Mouse (Mus musculus) embryonic facial prominence, embryonic 14.5 days (tissue): ENCODE measurements at regions not wholly inside any gene's neighbourhood (a gene's known extent, or its start where the extent isn't known, plus 50 kb on each side); places are given as distances from the start of the nearest gene placed in this dataset.

Experiments used
- ATAC-seq: fragments of 200-750 bp; cut with Nextera tagmentation; 2 replicates; pipeline ENCODE4 v1.8.0; 2017; ENCODE audit warnings: low read depth, moderate number of reproducible peaks, moderate TSS enrichment
- DNase-seq: peaks from one replicate; pipeline ENCODE4 v3.0.0-alpha.2; 2015; ENCODE audit warnings: low spot score
- H3K27ac ChIP-seq: fragments of 300-500 bp; sonication (generic); replicated peaks from 2 replicates; pipeline ENCODE4 v1.5.1; 2014; ENCODE audit warnings: low read depth, mild to moderate bottlenecking, low read length, moderate library complexity
- H3K27me3 ChIP-seq: fragments of 300-500 bp; sonication (generic); replicated peaks from 2 replicates; pipeline ENCODE4 v1.6.1; 2014; ENCODE audit warnings: low read length; ENCODE audit not compliant: control insufficient read depth, insufficient read depth
- H3K36me3 ChIP-seq: fragments of 300-500 bp; sonication (generic); 2 replicates; pipeline ENCODE4 v1.6.1; 2014; ENCODE audit warnings: low read length, mixed read lengths; ENCODE audit not compliant: control insufficient read depth, insufficient read depth
- H3K4me1 ChIP-seq: fragments of 300-500 bp; sonication (generic); 2 replicates; pipeline ENCODE4 v1.6.1; 2014; ENCODE audit warnings: antibody characterized with exemption, low read length; ENCODE audit not compliant: control insufficient read depth, insufficient read depth
- H3K4me2 ChIP-seq: fragments of 300-500 bp; sonication (generic); 2 replicates; pipeline ENCODE4 v1.6.1; 2014; ENCODE audit warnings: low read depth, mild to moderate bottlenecking, low read length, moderate library complexity, mixed read lengths
- H3K4me3 ChIP-seq: fragments of 300-500 bp; sonication (generic); 2 replicates; pipeline ENCODE4 v1.5.1; 2014; ENCODE audit warnings: low read depth, mild to moderate bottlenecking, low read length
- H3K9ac ChIP-seq: fragments of 300-500 bp; sonication (generic); 2 replicates; pipeline ENCODE4 v1.6.1; 2014; ENCODE audit warnings: low read depth, mild to moderate bottlenecking, low read length, moderate library complexity, mixed read lengths
- H3K9me3 ChIP-seq: fragments of 300-500 bp; sonication (generic); 2 replicates; pipeline ENCODE4 v1.6.1; 2016; ENCODE audit warnings: low read length; ENCODE audit not compliant: control insufficient read depth
- WGBS: fragments of 180-500 bp; shearing (Covaris S2); extraction: QIAGEN DNeasy Blood & Tissue Kit; methylation state at CpG from one replicate; pipeline ENCODE4 v1.1.7; 2014; 5-methylcytosine and 5-hydroxymethylcytosine counted together

DNA sequence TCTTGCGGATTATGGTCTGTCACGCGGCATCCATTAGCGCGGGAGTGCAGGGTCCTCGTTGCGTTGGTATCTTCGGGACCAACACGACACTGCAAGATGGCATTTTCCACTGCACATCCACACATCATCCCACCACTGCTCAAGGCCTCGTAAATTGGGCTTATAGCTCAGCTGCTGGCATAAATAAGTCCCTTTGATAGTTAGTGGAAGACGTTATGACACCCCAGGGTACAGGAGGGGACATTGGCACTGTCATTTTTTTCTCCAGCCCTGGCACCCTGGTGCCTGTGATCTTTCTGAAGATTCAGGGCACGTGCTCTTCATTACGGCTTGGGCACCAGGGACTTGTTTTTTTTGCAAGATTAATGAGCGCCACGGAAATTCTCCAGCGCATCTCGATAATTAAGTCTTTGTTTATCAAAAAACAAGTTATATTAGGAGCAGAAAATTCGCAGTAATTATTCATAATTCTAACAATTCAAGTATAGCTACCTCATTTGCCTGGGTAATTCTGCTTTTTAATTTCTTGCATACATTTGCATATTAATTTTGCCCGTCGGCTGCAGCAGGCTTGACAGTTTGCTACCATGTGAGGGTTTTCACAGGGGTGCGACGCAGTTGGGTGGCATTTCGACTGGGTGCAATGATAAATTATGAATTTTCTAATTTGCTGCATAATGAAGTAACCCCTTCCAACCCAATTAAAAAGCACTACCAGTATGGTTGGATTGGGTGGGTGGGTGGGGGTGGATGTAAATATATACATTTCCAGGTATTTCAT lies 119.1 kb downstream of the Vrk1 start:
- Histone ChIP-seq H3K27me3 (no peaks in the 10 kb centered on the region), H3K4me1 (no peaks in the 10 kb centered on the region), H3K36me3 (no peaks in the 10 kb centered on the region), H3K4me2 (no peak overlapping the region), H3K9me3 (no peaks in the 10 kb centered on the region), H3K9ac (no peak overlapping the region), H3K27ac (no peak overlapping the region), H3K4me3 (no peak overlapping the region)
- ATAC-seq (no peak), DNase-seq (no peak)
- WGBS = 93% methylated on average over 23 of the region's 23 CpGs

DNA sequence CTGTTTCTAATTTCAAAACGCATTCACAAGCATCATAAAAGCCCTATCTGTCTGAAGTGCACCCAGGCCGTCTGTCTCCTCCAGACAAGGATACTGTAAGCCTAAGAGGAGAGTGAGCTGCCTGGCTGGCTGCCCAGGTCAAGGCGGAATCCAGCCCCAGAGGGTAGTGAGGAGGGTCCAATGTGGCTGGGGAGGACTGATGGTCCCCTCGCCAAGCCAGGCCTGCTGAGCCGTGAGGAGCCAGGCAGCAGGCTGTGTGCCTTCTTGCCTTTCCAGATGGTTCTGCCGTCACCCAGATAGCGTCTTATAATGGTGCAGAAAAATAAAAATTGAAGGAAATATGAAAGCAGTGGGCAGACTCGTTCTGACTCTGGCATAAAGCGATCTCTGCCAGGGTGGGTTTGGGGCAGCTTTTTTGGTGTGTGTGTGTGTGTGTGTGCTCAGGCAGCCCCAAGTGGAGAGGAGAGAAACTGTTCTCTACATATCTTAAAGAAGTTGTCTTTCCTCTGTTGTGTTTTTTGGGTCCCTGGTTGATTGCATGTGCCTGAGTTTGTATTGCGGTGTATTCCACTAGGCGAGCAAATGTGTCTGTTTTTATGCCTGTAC lies 120.1 kb downstream of the Vrk1 start:
- H3K4me3 ChIP-seq = no peak overlapping the region
- no peak overlapping the region for H3K4me2 ChIP-seq
- no peak for ATAC-seq
- no peaks in the 10 kb centered on the region for H3K4me1 ChIP-seq
- no peak overlapping the region for H3K9ac ChIP-seq
- H3K9me3 ChIP-seq = no peaks in the 10 kb centered on the region
- no peak for DNase-seq
- no peaks in the 10 kb centered on the region for H3K27me3 ChIP-seq
- H3K27ac ChIP-seq = no peak overlapping the region
- no peaks in the 10 kb centered on the region for H3K36me3 ChIP-seq
- WGBS = 77% methylated on average over 11 of the region's 11 CpGs

- H3K36me3 ChIP-seq = no peaks in the 10 kb centered on the region
- H3K27me3 ChIP-seq = no peaks in the 10 kb centered on the region
- 89% methylated on average over 8 of the region's 8 CpGs for WGBS
- H3K4me1 ChIP-seq = no peaks in the 10 kb centered on the region
- no peak overlapping the region for H3K27ac ChIP-seq
- ATAC-seq (no peak), DNase-seq (no peak)
- no peak overlapping the region for H3K4me3 ChIP-seq
- no peak overlapping the region for H3K9ac ChIP-seq
- H3K4me2 ChIP-seq = no peak overlapping the region
- H3K9me3 ChIP-seq = no peaks in the 10 kb centered on the region
Observed at GRCm38 (mm10) chr12:106132715-106133114, 122.7 kb downstream of the Vrk1 start.

- Histone ChIP-seq H3K4me2 (no peak overlapping the region), H3K4me3 (no peak overlapping the region), H3K9me3 (no peaks in the 10 kb centered on the region), H3K9ac (no peak overlapping the region), H3K36me3 (no peaks in the 10 kb centered on the region), H3K4me1 (no peaks in the 10 kb centered on the region), H3K27ac (no peak overlapping the region), H3K27me3 (no peaks in the 10 kb centered on the region)
- no peak for ATAC-seq
- WGBS = 85% methylated on average over 15 of the region's 15 CpGs
- no peak for DNase-seq
Observed at GRCm38 (mm10) chr12:106138466-106138865, 128.4 kb downstream of the Vrk1 start.

DNA sequence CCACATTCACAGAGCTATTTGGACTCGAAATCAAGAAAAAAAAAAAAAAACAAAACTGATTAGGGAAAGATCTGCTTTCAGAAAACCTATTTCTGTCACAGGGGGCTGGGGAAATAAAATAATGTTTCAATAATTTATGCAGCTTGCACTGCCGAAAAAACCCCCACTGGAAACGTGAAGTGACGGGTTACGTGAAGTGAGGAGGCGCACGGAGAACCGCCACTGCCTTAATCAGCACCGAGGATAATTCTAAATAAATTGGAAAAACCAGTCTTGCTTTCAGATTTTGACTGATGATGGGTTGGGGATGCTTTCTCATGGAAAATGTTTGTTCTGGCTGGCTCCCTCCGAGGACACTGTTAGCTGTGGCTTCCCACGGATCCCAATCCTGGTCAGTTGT lies 129.5 kb downstream of the Vrk1 start:
- Histone ChIP-seq H3K4me2 (no peak overlapping the region), H3K27me3 (no peaks in the 10 kb centered on the region), H3K9me3 (no peaks in the 10 kb centered on the region), H3K4me1 (no peaks in the 10 kb centered on the region), H3K27ac (no peak overlapping the region), H3K4me3 (no peak overlapping the region), H3K9ac (no peak overlapping the region), H3K36me3 (no peaks in the 10 kb centered on the region)
- WGBS = 76% methylated on average over 11 of the region's 11 CpGs
- DNase-seq (no peak), ATAC-seq (no peak)

DNA sequence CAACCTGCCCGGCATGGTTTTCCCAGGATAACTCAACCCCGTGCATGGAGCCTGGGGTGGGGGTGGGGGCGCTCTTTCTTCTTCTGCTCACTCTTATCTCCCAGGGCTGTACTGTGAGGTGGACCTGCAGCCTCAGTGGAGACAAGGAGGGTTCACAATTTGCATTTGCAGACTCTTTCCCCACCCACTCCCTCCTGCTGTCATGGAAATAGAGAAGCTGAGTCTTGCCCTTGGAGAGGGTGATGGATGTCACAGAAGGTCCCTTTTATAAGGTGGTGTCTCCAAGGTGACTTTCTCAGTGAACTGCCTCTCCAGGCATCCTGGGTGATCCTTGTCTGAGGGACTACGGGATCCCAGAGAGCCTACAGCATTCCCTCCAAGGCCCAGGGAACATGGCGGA lies 129.9 kb downstream of the Vrk1 start:
- WGBS = 79% methylated on average over 5 of the region's 5 CpGs
- ATAC-seq (no peak), DNase-seq (no peak)
- Histone ChIP-seq H3K4me3 (no peak overlapping the region), H3K9me3 (no peaks in the 10 kb centered on the region), H3K27ac (no peak overlapping the region), H3K4me1 (no peaks in the 10 kb centered on the region), H3K36me3 (no peaks in the 10 kb centered on the region), H3K4me2 (no peak overlapping the region), H3K27me3 (no peaks in the 10 kb centered on the region), H3K9ac (no peak overlapping the region)

GRCm38 (mm10) chr12:106140671-106141070 lies 130.6 kb downstream of the Vrk1 start:
- no peak overlapping the region for H3K27ac ChIP-seq
- no peak overlapping the region for H3K4me2 ChIP-seq
- no peaks in the 10 kb centered on the region for H3K36me3 ChIP-seq

GRCm38 (mm10) chr12:106143548-106143947 lies 133.5 kb downstream of the Vrk1 start:
- Histone ChIP-seq H3K27me3 (no peaks in the 10 kb centered on the region), H3K36me3 (no peaks in the 10 kb centered on the region), H3K4me1 (no peaks in the 10 kb centered on the region), H3K9ac (no peak overlapping the region), H3K4me3 (no peak overlapping the region), H3K27ac (no peak overlapping the region), H3K9me3 (no peaks in the 10 kb centered on the region), H3K4me2 (no peak overlapping the region)
- WGBS = 75% methylated on average over 3 of the region's 3 CpGs
- DNase-seq (no peak), ATAC-seq (no peak)

More at GRCm38 (mm10) chr12:106140671-106141070, 130.6 kb downstream of the Vrk1 start:
- Histone ChIP-seq H3K4me1 (no peaks in the 10 kb centered on the region), H3K4me3 (no peak overlapping the region), H3K9ac (no peak overlapping the region), H3K27me3 (no peaks in the 10 kb centered on the region), H3K9me3 (no peaks in the 10 kb centered on the region)
- no peak for ATAC-seq
- WGBS = 76% methylated on average over 8 of the region's 8 CpGs
- no peak for DNase-seq

DNA sequence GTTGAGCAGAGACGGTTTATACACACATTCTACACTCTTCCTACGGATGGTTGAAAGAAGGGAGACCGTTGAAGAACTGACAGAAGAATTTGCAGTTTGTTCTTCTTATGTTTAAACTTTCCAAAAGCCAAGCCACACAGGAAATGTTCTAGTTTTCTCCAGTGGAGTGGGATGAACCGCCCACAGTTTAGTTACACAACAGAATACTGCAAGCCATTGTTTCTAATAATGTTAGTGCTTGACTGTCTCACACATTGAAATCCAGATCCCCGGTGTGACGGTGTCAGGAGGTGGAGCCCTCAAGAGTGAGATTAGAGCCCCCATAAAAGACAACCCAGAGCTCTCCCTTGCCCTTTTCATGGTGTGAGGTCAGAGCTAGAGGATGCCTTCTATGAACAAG lies 146.8 kb downstream of the Vrk1 start:
- no peak overlapping the region for H3K4me2 ChIP-seq
- no peak for ATAC-seq
- H3K9ac ChIP-seq = no peak overlapping the region
- H3K4me1 ChIP-seq = no peaks in the 10 kb centered on the region
- H3K27ac ChIP-seq = no peak overlapping the region
- H3K27me3 ChIP-seq = no peaks in the 10 kb centered on the region
- no peak overlapping the region for H3K4me3 ChIP-seq
- no peaks in the 10 kb centered on the region for H3K9me3 ChIP-seq
- DNase-seq = no peak
- H3K36me3 ChIP-seq = no peaks in the 10 kb centered on the region
- WGBS = 79% methylated on average over 6 of the region's 6 CpGs
